Mouse (Mus musculus) CH12.LX (cell line): Measurements from ENCODE around the gene Adamtsl5.

Experiments
- CTCF ChIP-seq, 2 experiments: IDR thresholded peaks in 1 of 2; conservative IDR thresholded peaks in 1 of 2; 2 replicates each; pipeline ENCODE4 v1.5.1; 2011 to 2012; ENCODE audit warnings: low read depth in 2 of 2, low read length in 2 of 2, improper control_type of control experiment in 1 of 2, inconsistent platforms in 1 of 2, mild to moderate bottlenecking in 1 of 2, moderate library complexity in 1 of 2
- HCFC1 ChIP-seq: IDR thresholded peaks from 2 replicates; pipeline ENCODE4 v1.6.1; 2012; ENCODE audit warnings: low read depth, mild to moderate bottlenecking, inconsistent platforms, low read length, improper control_type of control experiment
- KAT2A ChIP-seq: IDR thresholded peaks from 2 replicates; pipeline ENCODE4 v1.6.1; 2012; ENCODE audit warnings: low read length, improper control_type of control experiment, inconsistent platforms; ENCODE audit not compliant: insufficient replicate concordance
- POLR2AphosphoS2 ChIP-seq: IDR thresholded peaks from 2 replicates; pipeline ENCODE4 v1.6.1; 2011; ENCODE audit warnings: low read depth, low read length, improper control_type of control experiment
- USF2 ChIP-seq: conservative IDR thresholded peaks from 2 replicates; pipeline ENCODE4 v1.6.1; 2011; ENCODE audit warnings: low read depth, low read length, improper control_type of control experiment

DNA sequence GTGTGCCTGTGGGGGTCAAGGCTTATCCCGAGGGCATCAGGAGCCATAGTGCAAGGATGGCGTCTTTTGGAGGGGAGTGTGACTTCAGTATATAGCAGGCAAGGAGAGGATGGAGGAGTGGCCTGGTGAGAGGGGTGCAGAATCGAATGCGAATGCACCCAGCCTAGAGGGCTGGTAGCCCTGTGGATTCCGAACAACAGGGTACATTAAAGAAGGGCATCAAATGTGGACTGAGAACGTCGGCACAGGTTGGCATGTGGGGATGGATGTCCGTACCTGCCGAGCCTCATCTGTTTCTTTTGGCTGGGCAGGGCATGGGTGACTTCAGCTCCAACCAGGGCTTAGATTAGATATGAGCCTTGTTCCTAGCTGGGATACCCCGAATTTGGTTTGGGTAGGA, 48.4 kb downstream of the Adamtsl5 start:
- no peak for TF ChIP-seq USF2
- TF ChIP-seq POLR2AphosphoS2, result no peak
- TF ChIP-seq CTCF (conservative IDR thresholded peaks at IDR 0.05 in 1 of 2, IDR thresholded peaks at IDR 0.05 in 1 of 2; ENCODE audit: low read depth in 2 of 2, low read length in 2 of 2), result no peak
- no peak for TF ChIP-seq HCFC1
- no peak for TF ChIP-seq KAT2A
